Mouse (Mus musculus) forebrain, postnatal 0 days (tissue): Measurements from ENCODE around the gene Clstn1. TPM values are rescaled to one million over a fixed set of nuclear protein-coding genes. Genes with fewer than 3 reads are reported as not detected.

Experiments used
- ATAC-seq: fragments of 200-750 bp; cut with Nextera tagmentation; 2 replicates; pipeline ENCODE4 v1.8.0; 2017; ENCODE audit warnings: mild to moderate bottlenecking, moderate library complexity
- DNase-seq: peaks from one replicate; pipeline ENCODE4 v3.0.0-alpha.2; 2015
- H3K27ac ChIP-seq: fragments of 300-500 bp; sonication (generic); 2 replicates; pipeline ENCODE4 v1.5.1; 2014; ENCODE audit warnings: low read depth, mild to moderate bottlenecking, antibody characterized with exemption, low read length, moderate library complexity, mixed read lengths
- H3K27me3 ChIP-seq: fragments of 300-500 bp; sonication (generic); 2 replicates; pipeline ENCODE4 v1.6.1; 2014; ENCODE audit warnings: mild to moderate bottlenecking, low read length, mixed read lengths; ENCODE audit not compliant: insufficient read depth
- H3K36me3 ChIP-seq: fragments of 300-500 bp; sonication (generic); 2 replicates; pipeline ENCODE4 v1.6.1; 2014; ENCODE audit warnings: mild to moderate bottlenecking, moderate library complexity; ENCODE audit not compliant: insufficient read depth
- H3K4me1 ChIP-seq: fragments of 300-500 bp; sonication (generic); 2 replicates; pipeline ENCODE4 v1.6.1; 2014; ENCODE audit warnings: antibody characterized with exemption; ENCODE audit not compliant: insufficient read depth
- H3K4me2 ChIP-seq: fragments of 300-500 bp; sonication (generic); 2 replicates; pipeline ENCODE4 v1.6.1; 2014; ENCODE audit warnings: low read depth, mild to moderate bottlenecking, moderate library complexity
- H3K4me3 ChIP-seq: fragments of 300-500 bp; sonication (generic); 2 replicates; pipeline ENCODE4 v1.5.1; 2014; ENCODE audit warnings: low read depth, low read length, mixed read lengths
- H3K9ac ChIP-seq: fragments of 300-500 bp; sonication (generic); 2 replicates; pipeline ENCODE4 v1.6.1; 2014; ENCODE audit warnings: mild to moderate bottlenecking
- H3K9me3 ChIP-seq: fragments of 300-500 bp; sonication (generic); 2 replicates; pipeline ENCODE4 v1.6.1; 2016; ENCODE audit warnings: low read length
- CTCF ChIP-seq: sonication (generic); IDR thresholded peaks from 2 replicates; pipeline ENCODE4 v1.5.1; 2016; ENCODE audit warnings: antibody characterized with exemption, control low read depth, low read depth
- WGBS: fragments of 180-500 bp; shearing (Covaris S2); extraction: QIAGEN DNeasy Blood & Tissue Kit; methylation state at CpG from one replicate; pipeline ENCODE4 v1.1.7; 2014; 5-methylcytosine and 5-hydroxymethylcytosine counted together
- polyA plus RNA-seq: library from polyadenylated mRNA; unstranded; fragments of >200 nt; fragmentation: Nextera tagmentation; extraction: Ambion mirVana; gene quantifications from 2 replicates; pipeline ENCODE4 v1.2.1, GENCODE M21; 2015
- total RNA-seq: library from RNA; depleted of rRNA; stranded (reverse); fragments of >200 nt; gene quantifications from 2 replicates; pipeline ENCODE4 v1.2.3, GENCODE M21; 2014

Clstn1 gene
- total and polyA plus RNA-seq, 2 experiments from 2014 or later: 179 to 451 TPM

- no peak for TF ChIP-seq CTCF
- Histone ChIP-seq H3K4me1 (no peaks in the 10 kb centered on the region), H3K4me3 (no peak overlapping the region), H3K9me3 (no peaks in the 10 kb centered on the region), H3K36me3 (peaks cover 83% of the 10 kb centered on the region), H3K4me2 (no peak overlapping the region), H3K9ac (no peak overlapping the region), H3K27me3 (no peaks in the 10 kb centered on the region), H3K27ac (no peak overlapping the region)
- no peak for DNase-seq
- no peak for ATAC-seq
- WGBS: 84% methylated on average over 7 of the region's 7 CpGs
Observed at GRCm38 (mm10) chr4:149637942-149638341, 51.7 kb downstream of the Clstn1 start.

DNA sequence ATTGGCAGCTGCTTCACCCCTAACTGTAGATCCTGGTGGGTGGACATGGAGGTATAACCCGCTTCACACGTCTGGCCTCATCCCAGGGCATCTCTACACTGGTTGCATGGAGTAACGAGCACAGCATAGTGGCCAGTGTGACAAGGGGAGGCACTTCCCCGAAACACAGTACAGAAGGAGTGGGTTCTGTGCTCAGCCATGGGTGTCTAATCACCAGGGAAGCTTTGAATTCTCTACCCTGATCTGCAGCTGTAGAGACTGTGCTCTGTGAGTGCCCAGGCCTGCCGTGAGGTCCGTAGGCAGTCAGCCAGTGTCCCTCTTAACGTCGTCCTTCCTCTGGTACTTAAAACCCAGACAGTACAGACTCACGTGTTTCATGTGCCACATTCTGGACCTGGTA lies 54.6 kb downstream of the Clstn1 start:
- DNase-seq: no peak
- ATAC-seq: no peak
- no peaks in the 10 kb centered on the region for H3K27me3 ChIP-seq
- H3K36me3 ChIP-seq: peaks cover 86% of the 10 kb centered on the region
- H3K4me3 ChIP-seq: no peak overlapping the region
- no peak overlapping the region for H3K4me2 ChIP-seq
- H3K9me3 ChIP-seq: no peaks in the 10 kb centered on the region
- 65% methylated on average over 9 of the region's 9 CpGs for WGBS
- no peak for TF ChIP-seq CTCF
- no peaks in the 10 kb centered on the region for H3K4me1 ChIP-seq
- no peak overlapping the region for H3K9ac ChIP-seq
- H3K27ac ChIP-seq: no peak overlapping the region

GRCm38 (mm10) chr4:149641400-149641799 lies 55.1 kb downstream of the Clstn1 start:
- no peak for TF ChIP-seq CTCF
- Histone ChIP-seq H3K9me3 (no peaks in the 10 kb centered on the region), H3K4me2 (no peak overlapping the region), H3K27ac (no peak overlapping the region), H3K4me1 (no peaks in the 10 kb centered on the region), H3K9ac (no peak overlapping the region), H3K36me3 (peaks cover 86% of the 10 kb centered on the region), H3K4me3 (no peak overlapping the region), H3K27me3 (no peaks in the 10 kb centered on the region)
- DNase-seq (no peak), ATAC-seq (no peak)
- 89% methylated on average over 8 of the region's 8 CpGs for WGBS

GRCm38 (mm10) chr4:149641956-149642355 lies 55.7 kb downstream of the Clstn1 start:
- DNase-seq: no peak

DNA sequence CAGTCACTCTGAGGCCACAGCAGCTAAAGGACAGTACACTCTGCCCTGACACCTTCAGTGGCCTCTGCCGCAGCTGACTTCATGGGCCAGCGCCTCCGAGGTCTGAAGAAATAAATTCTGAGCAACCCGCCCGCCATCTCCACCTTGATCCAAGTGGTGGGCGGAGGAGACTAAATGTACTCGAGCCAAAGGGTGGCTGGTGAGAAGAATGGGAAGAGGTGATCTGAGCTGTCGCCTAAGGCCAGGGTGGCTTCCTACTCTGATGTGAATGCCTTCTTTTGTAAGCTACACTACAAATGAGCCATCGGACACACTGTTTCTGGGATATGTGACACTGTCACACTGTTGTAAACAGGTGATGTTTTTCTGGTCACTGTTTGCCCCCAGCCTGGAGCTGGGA lies 59.5 kb downstream of the Clstn1 start:
- DNase-seq: no peak
- WGBS: 94% methylated on average over 9 of the region's 9 CpGs

More at GRCm38 (mm10) chr4:149641956-149642355, 55.7 kb downstream of the Clstn1 start:
- ATAC-seq: no peak
- 87% methylated on average over 5 of the region's 5 CpGs for WGBS
- Histone ChIP-seq H3K4me3 (no peak overlapping the region), H3K27ac (no peak overlapping the region), H3K9me3 (no peaks in the 10 kb centered on the region), H3K36me3 (peaks cover 86% of the 10 kb centered on the region), H3K27me3 (no peaks in the 10 kb centered on the region), H3K4me1 (no peaks in the 10 kb centered on the region), H3K9ac (no peak overlapping the region), H3K4me2 (no peak overlapping the region)
- no peak for TF ChIP-seq CTCF

GRCm38 (mm10) chr4:149648031-149648805 lies 62.0 kb downstream of the Clstn1 start:
- Histone ChIP-seq H3K4me2 (no peak overlapping the region), H3K4me3 (no peak overlapping the region), H3K9ac (no peak overlapping the region), H3K27ac (no peak overlapping the region), H3K4me1 (no peaks in the 10 kb centered on the region), H3K9me3 (no peaks in the 10 kb centered on the region), H3K36me3 (peaks cover 96% of the 10 kb centered on the region), H3K27me3 (no peaks in the 10 kb centered on the region)
- ATAC-seq: no peak
- 89% methylated on average over 20 of the region's 20 CpGs for WGBS
- no peak for TF ChIP-seq CTCF
- DNase-seq: no peak

More for the DNA sequence above, 59.5 kb downstream of the Clstn1 start:
- no peak for ATAC-seq
- Histone ChIP-seq H3K27me3 (no peaks in the 10 kb centered on the region), H3K27ac (no peak overlapping the region), H3K4me3 (no peak overlapping the region), H3K9ac (no peak overlapping the region), H3K4me1 (no peaks in the 10 kb centered on the region), H3K9me3 (no peaks in the 10 kb centered on the region), H3K4me2 (no peak overlapping the region), H3K36me3 (peaks cover 93% of the 10 kb centered on the region)
- TF ChIP-seq CTCF: no peak

DNA sequence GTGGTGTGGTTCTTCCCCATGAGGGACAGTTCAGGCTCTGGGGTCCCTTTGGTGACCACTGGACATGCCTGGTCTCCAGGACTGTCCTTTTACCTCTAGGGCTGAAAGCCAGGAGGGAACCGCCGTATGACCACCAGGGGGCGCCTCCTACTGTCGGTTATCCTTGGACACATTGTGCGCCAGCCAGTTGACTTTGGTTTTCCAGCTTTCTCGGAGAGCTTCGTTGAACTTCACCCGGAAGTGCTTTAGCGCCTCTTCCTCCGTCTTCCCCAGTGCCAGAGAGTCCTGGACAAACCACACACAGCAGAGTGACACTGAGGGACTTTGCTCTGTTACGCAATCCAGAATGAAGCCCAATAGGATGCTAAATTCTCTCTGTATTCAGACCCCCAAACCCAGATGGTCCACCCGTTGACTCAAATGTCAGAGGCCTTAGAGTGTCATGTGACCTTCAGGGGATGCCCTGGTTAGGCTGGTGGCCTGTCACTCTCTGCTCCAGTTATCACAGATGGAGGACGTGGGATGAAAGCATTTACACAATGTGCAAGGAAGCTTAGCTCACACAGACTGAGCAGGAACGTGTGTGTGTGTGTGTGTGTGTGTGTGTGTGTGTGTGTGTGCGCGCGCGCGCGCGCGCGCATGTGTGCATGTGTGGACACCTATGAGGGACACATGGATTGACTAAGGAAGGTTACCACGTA lies 64.4 kb downstream of the Clstn1 start:
- 72% methylated on average over 24 of the region's 24 CpGs for WGBS
- peak; percentile 80 for TF ChIP-seq CTCF
- peak; percentile 44 for ATAC-seq

More for the DNA sequence above, 64.4 kb downstream of the Clstn1 start:
- no peak overlapping the region for H3K4me3 ChIP-seq
- DNase-seq: peak; percentile 68
- H3K9me3 ChIP-seq: no peaks in the 10 kb centered on the region
- H3K27me3 ChIP-seq: no peaks in the 10 kb centered on the region
- H3K4me2 ChIP-seq: no peak overlapping the region
- H3K9ac ChIP-seq: no peak overlapping the region
- H3K27ac ChIP-seq: no peak overlapping the region
- no peaks in the 10 kb centered on the region for H3K4me1 ChIP-seq
- peaks cover 97% of the 10 kb centered on the region for H3K36me3 ChIP-seq
